Mouse (Mus musculus): ENCODE results near the gene Eno3. TPM values are rescaled to one million over a fixed set of nuclear protein-coding genes. Genes with fewer than 3 reads are reported as not detected.
A peak's percentile ranks its signal among the peaks of the same experiment; 100 is the strongest.

Eno3 gene
- polyA plus RNA-seq, 1 experiment: 75.8 TPM

- Histone ChIP-seq H3K27me3 (ENCODE audit: control insufficient read depth, insufficient read depth, low read length) (no peaks in the 10 kb centered on the region), H3K4me1 (replicated peaks; ENCODE audit: control insufficient read depth, insufficient read depth, low read length) (peaks cover 13% of the 10 kb centered on the region), H3K4me3 (ENCODE audit: control insufficient read depth, insufficient read depth, low read length) (peak overlapping the region; percentile 79), H3K27ac (ENCODE audit: control insufficient read depth, insufficient read depth, low read length) (no peak overlapping the region), H3K36me3 (ENCODE audit: control insufficient read depth, insufficient read depth, low read length) (peaks cover 13% of the 10 kb centered on the region; the same call in 1 of the 2 replicates)
- DNase-seq: peak; percentile 56
- under 1% methylated on average over 34 of the region's 34 CpGs for WGBS
- TF ChIP-seq POLR2A (IDR thresholded peaks at IDR 0.05; ENCODE audit: control insufficient read depth, extremely low read depth, insufficient read depth, low read length, poor library complexity) (no peak), CTCF (IDR thresholded peaks at IDR 0.05; ENCODE audit: borderline replicate concordance, control insufficient read depth, extremely low read depth, insufficient read depth, low read length, poor library complexity) (no peak)
These were observed 43.6 kb downstream of the Eno3 start for GRCm38 (mm10) chr11:70700613-70701012.

- H3K36me3 ChIP-seq (ENCODE audit: control insufficient read depth, insufficient read depth, low read length): peaks cover 20% of the 10 kb centered on the region; the same call in 1 of the 2 replicates
- 60% methylated on average over 10 of the region's 10 CpGs for WGBS
- H3K27me3 ChIP-seq (ENCODE audit: control insufficient read depth, insufficient read depth, low read length): no peaks in the 10 kb centered on the region
- TF ChIP-seq POLR2A (IDR thresholded peaks at IDR 0.05; ENCODE audit: control insufficient read depth, extremely low read depth, insufficient read depth, low read length, poor library complexity) (no peak), CTCF (IDR thresholded peaks at IDR 0.05; ENCODE audit: borderline replicate concordance, control insufficient read depth, extremely low read depth, insufficient read depth, low read length, poor library complexity) (no peak)
- H3K4me1 ChIP-seq (replicated peaks; ENCODE audit: control insufficient read depth, insufficient read depth, low read length): peaks cover 13% of the 10 kb centered on the region
- DNase-seq: no peak
- no peak overlapping the region for H3K27ac ChIP-seq (ENCODE audit: control insufficient read depth, insufficient read depth, low read length)
- peak overlapping the region; percentile 79 for H3K4me3 ChIP-seq (ENCODE audit: control insufficient read depth, insufficient read depth, low read length)
These were observed 44.4 kb downstream of the Eno3 start for GRCm38 (mm10) chr11:70701221-70701955.

DNA sequence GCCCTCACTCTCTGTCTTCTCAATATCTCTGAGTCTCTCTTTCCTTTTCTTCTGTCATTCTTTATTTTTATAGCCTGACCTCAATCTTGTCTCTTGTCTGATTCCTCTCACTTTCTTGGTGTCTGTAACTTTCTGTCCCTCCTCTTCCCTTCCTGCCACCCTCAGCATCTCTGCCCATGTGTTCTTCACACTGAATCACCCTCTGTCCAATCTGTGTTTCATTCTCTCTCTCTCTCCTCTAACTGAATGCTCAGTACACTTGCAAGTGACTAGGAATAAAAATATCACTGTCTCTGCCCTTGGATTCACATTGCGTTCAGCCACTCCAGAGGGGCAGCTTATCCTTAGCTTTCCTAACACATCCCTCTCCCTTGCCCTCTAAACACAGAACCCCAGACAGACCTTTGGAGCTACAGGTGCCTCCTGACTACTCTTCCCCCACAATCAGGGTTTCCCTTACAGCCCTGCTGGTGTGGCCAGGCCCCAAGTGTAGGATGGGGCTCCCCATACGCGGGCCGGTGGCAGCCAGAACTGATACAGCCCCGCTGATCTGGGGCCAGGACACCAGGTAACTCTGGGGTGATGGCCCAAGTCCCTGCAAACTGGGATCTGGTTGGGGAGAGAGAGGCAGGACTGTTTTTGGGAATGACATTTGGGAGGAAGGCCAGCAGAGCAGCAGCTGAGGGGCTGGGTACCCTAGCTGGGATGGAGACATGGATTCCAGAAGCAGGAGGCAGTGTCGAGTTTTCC lies 45.2 kb downstream of the Eno3 start:
- no peak for TF ChIP-seq POLR2A (IDR thresholded peaks at IDR 0.05; ENCODE audit: control insufficient read depth, extremely low read depth, insufficient read depth, low read length, poor library complexity)
- TF ChIP-seq CTCF (IDR thresholded peaks at IDR 0.05; ENCODE audit: borderline replicate concordance, control insufficient read depth, extremely low read depth, insufficient read depth, low read length, poor library complexity): no peak
- H3K4me1 ChIP-seq (replicated peaks; ENCODE audit: control insufficient read depth, insufficient read depth, low read length): peaks cover 13% of the 10 kb centered on the region
- no peak for DNase-seq
- WGBS: 94% methylated on average over 6 of the region's 6 CpGs
- H3K27ac ChIP-seq (ENCODE audit: control insufficient read depth, insufficient read depth, low read length): no peak overlapping the region
- H3K27me3 ChIP-seq (ENCODE audit: control insufficient read depth, insufficient read depth, low read length): no peaks in the 10 kb centered on the region
- peaks cover 28% of the 10 kb centered on the region for H3K36me3 ChIP-seq (ENCODE audit: control insufficient read depth, insufficient read depth, low read length)
- no peak overlapping the region for H3K4me3 ChIP-seq (ENCODE audit: control insufficient read depth, insufficient read depth, low read length)

GRCm38 (mm10) chr11:70702781-70703180 lies 45.8 kb downstream of the Eno3 start:
- Histone ChIP-seq H3K27ac (ENCODE audit: control insufficient read depth, insufficient read depth, low read length) (no peak overlapping the region), H3K36me3 (ENCODE audit: control insufficient read depth, insufficient read depth, low read length) (peaks cover 34% of the 10 kb centered on the region), H3K4me3 (ENCODE audit: control insufficient read depth, insufficient read depth, low read length) (no peak overlapping the region), H3K27me3 (ENCODE audit: control insufficient read depth, insufficient read depth, low read length) (no peaks in the 10 kb centered on the region), H3K4me1 (replicated peaks; ENCODE audit: control insufficient read depth, insufficient read depth, low read length) (peaks cover 13% of the 10 kb centered on the region)
- TF ChIP-seq CTCF (IDR thresholded peaks at IDR 0.05; ENCODE audit: borderline replicate concordance, control insufficient read depth, extremely low read depth, insufficient read depth, low read length, poor library complexity): no peak
- no peak for TF ChIP-seq POLR2A (IDR thresholded peaks at IDR 0.05; ENCODE audit: control insufficient read depth, extremely low read depth, insufficient read depth, low read length, poor library complexity)
- no peak for DNase-seq
- 94% methylated on average over 6 of the region's 6 CpGs for WGBS

DNA sequence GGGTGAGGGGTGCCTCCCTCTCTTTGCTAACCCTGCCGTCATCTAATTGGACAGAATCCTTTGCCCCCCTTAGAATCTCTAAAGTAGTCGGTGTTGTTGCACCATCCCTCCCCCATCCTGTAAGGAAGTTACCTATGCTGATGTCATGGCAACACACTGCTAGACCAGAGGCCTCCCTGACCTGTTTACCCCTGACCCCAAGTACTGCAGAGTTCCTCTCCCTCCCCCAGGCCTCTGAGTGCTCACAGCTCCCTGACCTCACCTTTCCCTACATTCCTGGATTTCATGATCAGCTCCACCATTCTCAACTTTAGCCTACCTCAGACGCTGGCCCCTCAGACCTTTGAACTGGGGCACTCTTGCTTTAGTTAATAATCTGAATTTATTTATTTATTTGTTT lies 49.1 kb downstream of the Eno3 start:
- 88% methylated on average over 3 of the region's 3 CpGs for WGBS
- Histone ChIP-seq H3K27ac (ENCODE audit: control insufficient read depth, insufficient read depth, low read length) (no peak overlapping the region), H3K36me3 (ENCODE audit: control insufficient read depth, insufficient read depth, low read length) (peaks cover 41% of the 10 kb centered on the region), H3K4me3 (ENCODE audit: control insufficient read depth, insufficient read depth, low read length) (no peak overlapping the region), H3K27me3 (ENCODE audit: control insufficient read depth, insufficient read depth, low read length) (no peaks in the 10 kb centered on the region), H3K4me1 (replicated peaks; ENCODE audit: control insufficient read depth, insufficient read depth, low read length) (peaks cover 5% of the 10 kb centered on the region)
- no peak for DNase-seq
- TF ChIP-seq POLR2A (IDR thresholded peaks at IDR 0.05; ENCODE audit: control insufficient read depth, extremely low read depth, insufficient read depth, low read length, poor library complexity) (no peak), CTCF (IDR thresholded peaks at IDR 0.05; ENCODE audit: borderline replicate concordance, control insufficient read depth, extremely low read depth, insufficient read depth, low read length, poor library complexity) (no peak)

DNA sequence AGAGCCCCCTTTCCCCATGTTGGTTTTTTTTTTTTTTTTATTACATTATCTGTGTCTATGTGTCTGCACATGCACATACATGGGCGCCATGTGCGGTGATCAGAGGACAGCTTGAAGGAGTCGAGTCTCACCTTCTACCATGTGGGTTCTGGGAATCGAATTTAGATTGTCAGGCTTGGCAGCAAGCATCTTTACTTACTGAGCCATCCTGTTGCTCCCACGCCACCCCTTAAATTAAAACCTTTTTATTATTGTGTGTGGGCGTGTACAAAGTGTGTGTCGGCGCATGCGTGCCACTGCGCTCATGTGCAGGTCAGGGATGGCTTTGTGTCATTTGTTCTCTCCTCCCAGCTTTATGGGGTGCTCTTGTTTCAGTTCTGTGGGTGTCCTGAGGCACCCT lies 54.0 kb downstream of the Eno3 start:
- H3K4me3 ChIP-seq (ENCODE audit: control insufficient read depth, insufficient read depth, low read length): no peak overlapping the region
- no peak for DNase-seq
- H3K27ac ChIP-seq (ENCODE audit: control insufficient read depth, insufficient read depth, low read length): no peak overlapping the region
- H3K36me3 ChIP-seq (ENCODE audit: control insufficient read depth, insufficient read depth, low read length): peaks cover 24% of the 10 kb centered on the region
- TF ChIP-seq POLR2A (IDR thresholded peaks at IDR 0.05; ENCODE audit: control insufficient read depth, extremely low read depth, insufficient read depth, low read length, poor library complexity) (no peak), CTCF (IDR thresholded peaks at IDR 0.05; ENCODE audit: borderline replicate concordance, control insufficient read depth, extremely low read depth, insufficient read depth, low read length, poor library complexity) (no peak)
- H3K4me1 ChIP-seq (replicated peaks; ENCODE audit: control insufficient read depth, insufficient read depth, low read length): no peaks in the 10 kb centered on the region
- no peaks in the 10 kb centered on the region for H3K27me3 ChIP-seq (ENCODE audit: control insufficient read depth, insufficient read depth, low read length)
- WGBS: 96% methylated on average over 10 of the region's 10 CpGs

Other genes with a start within 250 kb of the Eno3 start
- gene Pelp1, start 247.2 kb upstream of the Eno3 start, polyA plus RNA-seq (2012; rRNA removed): 33.0 and 40.4 TPM in 2 replicates
- gene Arrb2, start 224.6 kb upstream of the Eno3 start, polyA plus RNA-seq (2012; rRNA removed): 213 and 220 TPM in 2 replicates
- gene Med11, start 205.3 kb upstream of the Eno3 start, polyA plus RNA-seq (2012; rRNA removed): 29.1 and 34.8 TPM in 2 replicates
- gene Zmynd15, start 197.8 kb upstream of the Eno3 start, polyA plus RNA-seq (2012; rRNA removed): 27.0 and 31.2 TPM in 2 replicates
- 57.7 and 92.8 TPM in 2 replicates for gene Cxcl16, start 197.2 kb upstream of the Eno3 start, polyA plus RNA-seq (2012; rRNA removed)
- gene Tm4sf5, start 152.0 kb upstream of the Eno3 start, polyA plus RNA-seq (2012; rRNA removed): 7.0 and 8.0 TPM in 2 replicates
- 5.3 and 7.2 TPM in 2 replicates for gene Vmo1, start 142.6 kb upstream of the Eno3 start, polyA plus RNA-seq (2012; rRNA removed)
- 0.22 and 0.50 TPM in 2 replicates for gene Gltpd2, start 138.0 kb upstream of the Eno3 start, polyA plus RNA-seq (2012; rRNA removed)
- gene Psmb6, start 131.8 kb upstream of the Eno3 start, polyA plus RNA-seq (2012; rRNA removed): 387 and 460 TPM in 2 replicates
- not detected in 2 replicates for gene Gm40193, start 124.3 kb upstream of the Eno3 start, polyA plus RNA-seq (2012; rRNA removed)
- gene Pld2, start 117.1 kb upstream of the Eno3 start, polyA plus RNA-seq (2012; rRNA removed): 12.8 and 16.1 TPM in 2 replicates
- gene Mink1, start 94.3 kb upstream of the Eno3 start, polyA plus RNA-seq (2012; rRNA removed): 151 and 172 TPM in 2 replicates
- gene 4930544D05Rik, start 41.4 kb upstream of the Eno3 start, polyA plus RNA-seq (2012; rRNA removed): 0.15 TPM in 1 of 2 replicates, not detected in the other
- gene Chrne, start 38.0 kb upstream of the Eno3 start, polyA plus RNA-seq (2012; rRNA removed): 0.53 and 1.1 TPM in 2 replicates
- 0.04 TPM in 2 replicates for gene Gp1ba, start 18.1 kb upstream of the Eno3 start, polyA plus RNA-seq (2012; rRNA removed)
- gene Rnf167, start 10.0 kb upstream of the Eno3 start, polyA plus RNA-seq (2012; rRNA removed): 285 and 346 TPM in 2 replicates
- 132 and 162 TPM in 2 replicates for gene Slc25a11, start 9.7 kb upstream of the Eno3 start, polyA plus RNA-seq (2012; rRNA removed)
- 3,213 and 4,498 TPM in 2 replicates for gene Pfn1, start 2.6 kb upstream of the Eno3 start, polyA plus RNA-seq (2012; rRNA removed)
- 27.5 and 32.2 TPM in 2 replicates for gene Spag7, start 12.2 kb downstream of the Eno3 start, polyA plus RNA-seq (2012; rRNA removed)
- 38.4 and 42.7 TPM in 2 replicates for gene Camta2, start 30.9 kb downstream of the Eno3 start, polyA plus RNA-seq (2012; rRNA removed)
- 1.1 and 1.9 TPM in 2 replicates for gene Inca1, start 43.0 kb downstream of the Eno3 start, polyA plus RNA-seq (2012; rRNA removed)
- gene Kif1c, start 43.3 kb downstream of the Eno3 start, polyA plus RNA-seq (2012; rRNA removed): 25.5 and 32.1 TPM in 2 replicates
- gene Zfp3, start 107.0 kb downstream of the Eno3 start, polyA plus RNA-seq (2012; rRNA removed): 3.9 and 4.6 TPM in 2 replicates
- 2.4 and 3.1 TPM in 2 replicates for gene Scimp, start 155.4 kb downstream of the Eno3 start, polyA plus RNA-seq (2012; rRNA removed)
- gene Rabep1, start 187.6 kb downstream of the Eno3 start, polyA plus RNA-seq (2012; rRNA removed): 3.5 and 3.7 TPM in 2 replicates

All from thymus, adult 2 months (tissue).